10 mouse cellular contexts compared by ENCODE assay signal in the genomic region with DNA sequence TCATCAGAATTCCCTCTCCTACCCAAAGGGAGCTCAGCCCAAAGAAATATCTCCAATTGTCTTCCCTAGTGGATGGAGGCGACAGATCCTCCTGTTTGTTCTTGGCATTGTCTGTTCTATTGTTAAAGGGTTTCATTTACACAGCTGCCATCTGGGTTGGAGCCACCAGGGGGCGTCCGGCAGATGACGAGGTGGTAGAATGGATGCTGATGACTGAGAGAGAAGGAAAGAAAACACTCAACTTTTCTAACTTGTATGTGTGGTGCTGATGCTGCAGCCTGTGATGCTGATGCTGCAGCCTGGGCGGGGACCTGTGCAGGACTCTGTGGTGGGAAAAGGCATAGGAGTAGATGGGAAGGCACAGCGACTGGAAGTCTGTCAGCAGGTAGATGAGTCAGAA. TPM values are rescaled to one million over a fixed set of nuclear protein-coding genes. Genes with fewer than 3 reads are reported as not detected.
DNase-seq lines count a peak whose midpoint lies in the region; ATAC-seq and TF ChIP-seq lines count a peak whose summit lies in the region.
"Had no signal": no experiment of that assay in that cellular context is flagged by ENCODE, and none has a peak within 500 bp of the region (broad histone marks: within the 10 kb centered on the region; RNA-seq: fewer than 3 reads in every experiment).

No protein-coding gene starts in this region.

- no peak for ATAC-seq in midbrain, embryonic 16.5 days
- ATAC-seq in common myeloid progenitor, adult 5-6 weeks (replicated peaks; ENCODE audit: low read depth, poor library complexity, severe bottlenecking): peak; percentile 90
- no peak for ATAC-seq in stomach, postnatal 0 days (ENCODE audit: low FRiP score, low TSS enrichment)

- H3K4me2 ChIP-seq in midbrain, embryonic 16.5 days (ENCODE audit: low read length): no peak overlapping the region
- H3K4me2 ChIP-seq in stomach, postnatal 0 days (replicated peaks; ENCODE audit: low read depth): no peak overlapping the region
- H3K4me2 ChIP-seq: embryonic facial prominence, embryonic 13.5 days had no signal

- H3K4me1 ChIP-seq in midbrain, embryonic 10.5 days: peaks cover 16% of the 10 kb centered on the region
- no peaks in the 10 kb centered on the region for H3K4me1 ChIP-seq in midbrain, embryonic 16.5 days (ENCODE audit: control insufficient read depth, insufficient read depth, low read length)
- no peaks in the 10 kb centered on the region for H3K4me1 ChIP-seq in stomach, postnatal 0 days (replicated peaks; ENCODE audit: control insufficient read depth, insufficient read depth)

- peak; percentile 82 for TF ChIP-seq CTCF in stomach, postnatal 0 days (IDR thresholded peaks at IDR 0.05; ENCODE audit: low read depth)

- H3K9me3 ChIP-seq in midbrain, embryonic 10.5 days (replicated peaks): no peaks in the 10 kb centered on the region; the same call in 1 of the 2 replicates
- no peaks in the 10 kb centered on the region for H3K9me3 ChIP-seq in midbrain, embryonic 16.5 days (replicated peaks; ENCODE audit: control insufficient read depth, low read length, poor library complexity, severe bottlenecking)
- H3K9me3 ChIP-seq in stomach, postnatal 0 days (ENCODE audit: control insufficient read depth, low read length): no peaks in the 10 kb centered on the region
- H3K9me3 ChIP-seq: embryonic facial prominence, embryonic 13.5 days had no signal

- H3K4me3 ChIP-seq in midbrain, embryonic 10.5 days: no peak overlapping the region
- no peak overlapping the region for H3K4me3 ChIP-seq in midbrain, embryonic 16.5 days (ENCODE audit: low read depth, low read length)
- H3K4me3 ChIP-seq in stomach, postnatal 0 days (ENCODE audit: low read depth, low read length): no peak overlapping the region
- H3K4me3 ChIP-seq: embryonic facial prominence, embryonic 13.5 days had no signal

- peak; percentile 76 for DNase-seq in midbrain, embryonic 10.5 days (ENCODE audit: low spot score)
- peak; percentile 60 to 90 for DNase-seq in adrenal gland, adult (ENCODE audit: inconsistent age in 2 of 2, low spot score in 1 of 2)
- peak; percentile 40 for DNase-seq in gastrocnemius, postnatal 25 days
- peak; percentile 60 to 82 for DNase-seq in layer of hippocampus, adult 8-10 months (ENCODE audit: low spot score in 2 of 2)
- DNase-seq in lung, postnatal 36 days: peak; percentile 85
- peak; percentile 66 for DNase-seq in stomach, postnatal 0 days (ENCODE audit: low spot score)

- no peak overlapping the region for H3K9ac ChIP-seq in midbrain, embryonic 16.5 days (ENCODE audit: low read depth, low read length)
- no peak overlapping the region for H3K9ac ChIP-seq in stomach, postnatal 0 days (ENCODE audit: low read length)
- H3K9ac ChIP-seq: embryonic facial prominence, embryonic 13.5 days had no signal

- H3K27ac ChIP-seq in midbrain, embryonic 10.5 days (replicated peaks): no peak overlapping the region
- H3K27ac ChIP-seq in midbrain, embryonic 16.5 days (ENCODE audit: low read length): no peak overlapping the region
- no peak overlapping the region for H3K27ac ChIP-seq in stomach, postnatal 0 days (replicated peaks)
- H3K27ac ChIP-seq: embryonic facial prominence, embryonic 13.5 days; macrophage had no signal

- no peak for TF ChIP-seq EP300 in stomach, postnatal 0 days (optimal IDR thresholded peaks at IDR 0.05)

- H3K36me3 ChIP-seq in midbrain, embryonic 10.5 days: no peaks in the 10 kb centered on the region
- H3K36me3 ChIP-seq in midbrain, embryonic 16.5 days (ENCODE audit: control insufficient read depth, insufficient read depth, low read length): no peaks in the 10 kb centered on the region
- H3K36me3 ChIP-seq in stomach, postnatal 0 days (ENCODE audit: control insufficient read depth, insufficient read depth, low read length): no peaks in the 10 kb centered on the region
- H3K36me3 ChIP-seq: embryonic facial prominence, embryonic 13.5 days had no signal

- WGBS in midbrain, embryonic 10.5 days: 27% methylated on average over 6 of the region's 6 CpGs
- WGBS in midbrain, embryonic 16.5 days: 34% methylated on average over 6 of the region's 6 CpGs
- 34% methylated on average over 6 of the region's 6 CpGs for WGBS in stomach, postnatal 0 days

- no peaks in the 10 kb centered on the region for H3K27me3 ChIP-seq in midbrain, embryonic 10.5 days (ENCODE audit: low read depth, poor library complexity, severe bottlenecking)
- H3K27me3 ChIP-seq in midbrain, embryonic 16.5 days (ENCODE audit: control insufficient read depth, insufficient read depth, low read depth, low read length): no peaks in the 10 kb centered on the region
- H3K27me3 ChIP-seq in stomach, postnatal 0 days (ENCODE audit: control insufficient read depth, insufficient read depth, low read length): no peaks in the 10 kb centered on the region
- H3K27me3 ChIP-seq: embryonic facial prominence, embryonic 13.5 days had no signal

RNA-seq across cellular contexts. Expression of a gene that starts 14.8 kb away (rescaled TPM):
- 1.0 and 1.3 TPM in 2 replicates for polyA plus RNA-seq in midbrain, embryonic 10.5 days (2016; fragmentation: Nextera tagmentation; extraction: Ambion mirVana)
- 1.6 and 2.0 TPM in 2 replicates for polyA plus RNA-seq in midbrain, embryonic 16.5 days (2015; fragmentation: Nextera tagmentation; extraction: Ambion mirVana)
- 2.1 TPM in 1 of 2 replicates, not detected in the other for total RNA-seq in common myeloid progenitor, adult 5-6 weeks (2017)
- not detected for total RNA-seq in gastrocnemius, postnatal 25 days (2021)
- under 1 TPM in 1 of 4 experiments, not detected in 3; 0.23 TPM for total RNA-seq in layer of hippocampus, adult 8-10 months (2022)
- 0.27 and 0.61 TPM in 2 replicates for polyA plus RNA-seq in stomach, postnatal 0 days (2015; fragmentation: Nextera tagmentation; extraction: Ambion mirVana)
- polyA plus RNA-seq: macrophage had no signal

RNA-seq across cellular contexts. Expression of a gene that starts 42.7 kb away (rescaled TPM):
- polyA plus RNA-seq in midbrain, embryonic 10.5 days (2016; fragmentation: Nextera tagmentation; extraction: Ambion mirVana): 0.32 and 0.57 TPM in 2 replicates
- polyA plus RNA-seq in midbrain, embryonic 16.5 days (2015; fragmentation: Nextera tagmentation; extraction: Ambion mirVana): 2.0 and 2.8 TPM in 2 replicates
- total RNA-seq in common myeloid progenitor, adult 5-6 weeks (2017): 0.39 TPM in 1 of 2 replicates, not detected in the other
- total RNA-seq in gastrocnemius, postnatal 25 days (2021): 10 to 100 TPM; 15.8 to 18.2 TPM
- total RNA-seq in layer of hippocampus, adult 8-10 months (2022): 1 to 10 TPM; 3.5 to 4.1 (median 3.7) TPM
- polyA plus RNA-seq in stomach, postnatal 0 days (2015; fragmentation: Nextera tagmentation; extraction: Ambion mirVana): 3.4 and 4.1 TPM in 2 replicates
- polyA plus RNA-seq: macrophage had no signal
